Mouse (Mus musculus) lung, adult 2 months (tissue): ENCODE measurements around the gene Ccdc85b.

Source experiments
- CTCF ChIP-seq: fragments of 200-500 bp; IDR thresholded peaks from 2 replicates; pipeline ENCODE4 v1.5.1; 2011; ENCODE audit warnings: mild to moderate bottlenecking, low read length, control low read depth; ENCODE audit not compliant: insufficient read depth
- POLR2A ChIP-seq: fragments of 200-500 bp; IDR thresholded peaks from 2 replicates; pipeline ENCODE4 v1.6.1; 2011; ENCODE audit warnings: low read depth, mild to moderate bottlenecking, control low read depth, low read length, borderline replicate concordance; ENCODE audit errors: extremely low read depth

GRCm38 (mm10) chr19:5490313-5490897, 32.7 kb upstream of the Ccdc85b start, which contains the start of gene Cfl1:
- TF ChIP-seq CTCF (no peak), POLR2A (peak; percentile 96)
